Mouse (Mus musculus): ENCODE measurements around the gene Fam198b. TPM values are rescaled to one million over a fixed set of nuclear protein-coding genes. Genes with fewer than 3 reads are reported as not detected.

Fam198b gene
- polyA plus RNA-seq, 2 experiments, result 0.57 to 0.70 TPM

GRCm38 (mm10) chr3:79990480-79990879 lies 106.1 kb downstream of the Fam198b start:
- DNase-seq (ENCODE audit: low read depth in 3 of 3, low spot score in 3 of 3) (no peak), ATAC-seq (ENCODE audit: insufficient read depth) (no peak)
- no peak overlapping the region for H3K9ac ChIP-seq (replicated peaks)

GRCm38 (mm10) chr3:79994029-79994539 lies 109.8 kb downstream of the Fam198b start:
- Histone ChIP-seq H3K4me3 (ENCODE audit: insufficient read depth in 1 of 2, low read depth in 2 of 2, low read length in 2 of 2) (peak overlapping the region; percentile 28 to 31; a peak in 3 of 4 replicates), H3K27ac (peak overlapping the region; percentile 94), H3K27me3 (ENCODE audit: control insufficient read depth, insufficient read depth, low read length) (no peaks in the 10 kb centered on the region), H3K9me3 (ENCODE audit: control insufficient read depth, low read length) (no peaks in the 10 kb centered on the region), H3K4me2 (ENCODE audit: low read depth) (peak overlapping the region; percentile 77), H3K4me1 (replicated peaks; ENCODE audit: control insufficient read depth in 2 of 2, insufficient read depth in 2 of 2, low read length in 1 of 2) (peaks cover 37 to 39% of the 10 kb centered on the region in 2 experiments), H3K9ac (replicated peaks) (peak overlapping the region; percentile 63), H3K36me3 (replicated peaks; ENCODE audit: control insufficient read depth, insufficient read depth, low read depth) (no peaks in the 10 kb centered on the region)
- ATAC-seq (ENCODE audit: insufficient read depth) (peak; percentile 84), DNase-seq (ENCODE audit: low read depth in 3 of 3, low spot score in 3 of 3) (peak; percentile 60 to 64 (median 62))
- 4% methylated on average over 5 of the region's 5 CpGs for WGBS (ENCODE audit: insufficient replicate concordance)
- TF ChIP-seq EP300 (IDR thresholded peaks at IDR 0.05; ENCODE audit: low read depth) (peak; percentile 65), CTCF (IDR thresholded peaks at IDR 0.05; ENCODE audit: low read depth) (no peak)

More at GRCm38 (mm10) chr3:79990480-79990879, 106.1 kb downstream of the Fam198b start:
- Histone ChIP-seq H3K36me3 (replicated peaks; ENCODE audit: control insufficient read depth, insufficient read depth, low read depth) (no peaks in the 10 kb centered on the region), H3K27ac (no peak overlapping the region), H3K9me3 (ENCODE audit: control insufficient read depth, low read length) (no peaks in the 10 kb centered on the region), H3K4me3 (ENCODE audit: insufficient read depth in 1 of 2, low read depth in 2 of 2, low read length in 2 of 2) (no peak overlapping the region), H3K4me2 (ENCODE audit: low read depth) (no peak overlapping the region), H3K27me3 (ENCODE audit: control insufficient read depth, insufficient read depth, low read length) (no peaks in the 10 kb centered on the region), H3K4me1 (replicated peaks; ENCODE audit: control insufficient read depth in 2 of 2, insufficient read depth in 2 of 2, low read length in 1 of 2) (peaks cover 23 to 24% of the 10 kb centered on the region in 2 experiments)
- TF ChIP-seq EP300 (IDR thresholded peaks at IDR 0.05; ENCODE audit: low read depth) (no peak), CTCF (IDR thresholded peaks at IDR 0.05; ENCODE audit: low read depth) (no peak)

- DNase-seq (ENCODE audit: low read depth in 3 of 3, low spot score in 3 of 3), result peak; percentile 80 to 81 (median 81)
- Histone ChIP-seq H3K9me3 (ENCODE audit: control insufficient read depth, low read length) (no peaks in the 10 kb centered on the region), H3K27me3 (ENCODE audit: control insufficient read depth, insufficient read depth, low read length) (no peaks in the 10 kb centered on the region), H3K36me3 (replicated peaks; ENCODE audit: control insufficient read depth, insufficient read depth, low read depth) (no peaks in the 10 kb centered on the region), H3K9ac (replicated peaks) (peak overlapping the region; percentile 51; the same call in 1 of the 2 replicates), H3K4me1 (replicated peaks; ENCODE audit: control insufficient read depth in 2 of 2, insufficient read depth in 2 of 2, low read length in 1 of 2) (peaks cover 37 to 39% of the 10 kb centered on the region in 2 experiments), H3K27ac (peak overlapping the region; percentile 94), H3K4me3 (ENCODE audit: insufficient read depth in 1 of 2, low read depth in 2 of 2, low read length in 2 of 2) (peak overlapping the region in 1 of 2 experiments; percentile 7; a peak in 1 of 4 replicates), H3K4me2 (ENCODE audit: low read depth) (peak overlapping the region; percentile 49)
- WGBS (ENCODE audit: insufficient replicate concordance), result 33% methylated on average over 6 of the region's 6 CpGs
- TF ChIP-seq EP300 (IDR thresholded peaks at IDR 0.05; ENCODE audit: low read depth), result peak; percentile 40
- TF ChIP-seq CTCF (IDR thresholded peaks at IDR 0.05; ENCODE audit: low read depth), result no peak
- ATAC-seq (ENCODE audit: insufficient read depth), result peak; percentile 95
Measured at GRCm38 (mm10) chr3:79995726-79996125, 111.4 kb downstream of the Fam198b start.

Other genes with a start within 250 kb of the Fam198b start
- gene Rxfp1, start 146.7 kb upstream of the Fam198b start, polyA plus RNA-seq (2012; rRNA removed), result under 0.01 and 0.01 TPM in 2 replicates
- not detected in 2 replicates for gene Rxfp1, start 146.7 kb upstream of the Fam198b start, polyA plus RNA-seq (2014; fragmentation: Nextera tagmentation; extraction: Ambion mirVana)
- gene Tmem144, start 31.8 kb upstream of the Fam198b start, polyA plus RNA-seq (2012; rRNA removed), result 0.68 and 0.73 TPM in 2 replicates
- gene Tmem144, start 31.8 kb upstream of the Fam198b start, polyA plus RNA-seq (2014; fragmentation: Nextera tagmentation; extraction: Ambion mirVana), result 1.7 and 1.9 TPM in 2 replicates

Data from liver, embryonic 14.5 days (tissue).